Mouse (Mus musculus) midbrain, postnatal 0 days (tissue): ENCODE results near the gene Nfe2l3. TPM values are rescaled to one million over a fixed set of nuclear protein-coding genes. Genes with fewer than 3 reads are reported as not detected.

Experiments used
- ATAC-seq: fragments of 200-750 bp; cut with Nextera tagmentation; 2 replicates; pipeline ENCODE4 v1.8.0; 2017; ENCODE audit warnings: moderate number of reproducible peaks, mild to moderate bottlenecking, moderate TSS enrichment, moderate library complexity; ENCODE audit not compliant: low FRiP score
- DNase-seq: peaks from one replicate; pipeline ENCODE4 v3.0.0-alpha.2; 2015; ENCODE audit warnings: low spot score
- H3K27ac ChIP-seq: fragments of 300-500 bp; sonication (generic); 2 replicates; pipeline ENCODE4 v1.5.1; 2014; ENCODE audit warnings: low read depth, mild to moderate bottlenecking, low read length, mixed read lengths
- H3K27me3 ChIP-seq: fragments of 300-500 bp; sonication (generic); 2 replicates; pipeline ENCODE4 v1.6.1; 2014; ENCODE audit warnings: low read length, control low read depth, mixed read lengths; ENCODE audit not compliant: insufficient read depth
- H3K36me3 ChIP-seq: fragments of 300-500 bp; sonication (generic); 2 replicates; pipeline ENCODE4 v1.6.1; 2014; ENCODE audit warnings: low read length, control low read depth, mixed read lengths; ENCODE audit not compliant: insufficient read depth
- H3K4me1 ChIP-seq: fragments of 300-500 bp; sonication (generic); 2 replicates; pipeline ENCODE4 v1.6.1; 2014; ENCODE audit warnings: mild to moderate bottlenecking, control low read depth, antibody characterized with exemption, low read length, mixed read lengths; ENCODE audit not compliant: insufficient read depth
- H3K4me2 ChIP-seq: fragments of 300-500 bp; sonication (generic); 2 replicates; pipeline ENCODE4 v1.6.1; 2014; ENCODE audit warnings: low read depth, mild to moderate bottlenecking, low read length, mixed read lengths; ENCODE audit not compliant: poor library complexity, severe bottlenecking
- H3K4me3 ChIP-seq: fragments of 300-500 bp; sonication (generic); 2 replicates; pipeline ENCODE4 v1.5.1; 2014; ENCODE audit warnings: low read depth, mild to moderate bottlenecking, low read length, moderate library complexity
- H3K9ac ChIP-seq: fragments of 300-500 bp; sonication (generic); replicated peaks from 2 replicates; pipeline ENCODE4 v1.6.1; 2014; ENCODE audit warnings: mild to moderate bottlenecking, low read length, moderate library complexity, mixed read lengths; ENCODE audit not compliant: poor library complexity, severe bottlenecking
- H3K9me3 ChIP-seq: fragments of 300-500 bp; sonication (generic); 2 replicates; pipeline ENCODE4 v1.6.1; 2016; ENCODE audit warnings: low read length, control low read depth
- CTCF ChIP-seq: IDR thresholded peaks from 2 replicates; pipeline ENCODE4 v1.5.1; 2016; ENCODE audit warnings: antibody characterized with exemption, mild to moderate bottlenecking
- WGBS: fragments of 180-500 bp; shearing (Covaris S2); extraction: QIAGEN DNeasy Blood & Tissue Kit; methylation state at CpG from one replicate; pipeline ENCODE4 v1.1.7; 2014; 5-methylcytosine and 5-hydroxymethylcytosine counted together
- polyA plus RNA-seq: library from polyadenylated mRNA; unstranded; fragments of >200 nt; fragmentation: Nextera tagmentation; extraction: Ambion mirVana; gene quantifications from 2 replicates; pipeline ENCODE4 v1.2.1, GENCODE M21; 2015
- total RNA-seq: library from RNA; depleted of rRNA; stranded (reverse); fragments of >200 nt; gene quantifications from 2 replicates; pipeline ENCODE4 v1.2.3, GENCODE M21; 2014

Gene Nfe2l3
- total and polyA plus RNA-seq, 2 experiments from 2014 or later, result 7.3 to 12.7 TPM

DNA sequence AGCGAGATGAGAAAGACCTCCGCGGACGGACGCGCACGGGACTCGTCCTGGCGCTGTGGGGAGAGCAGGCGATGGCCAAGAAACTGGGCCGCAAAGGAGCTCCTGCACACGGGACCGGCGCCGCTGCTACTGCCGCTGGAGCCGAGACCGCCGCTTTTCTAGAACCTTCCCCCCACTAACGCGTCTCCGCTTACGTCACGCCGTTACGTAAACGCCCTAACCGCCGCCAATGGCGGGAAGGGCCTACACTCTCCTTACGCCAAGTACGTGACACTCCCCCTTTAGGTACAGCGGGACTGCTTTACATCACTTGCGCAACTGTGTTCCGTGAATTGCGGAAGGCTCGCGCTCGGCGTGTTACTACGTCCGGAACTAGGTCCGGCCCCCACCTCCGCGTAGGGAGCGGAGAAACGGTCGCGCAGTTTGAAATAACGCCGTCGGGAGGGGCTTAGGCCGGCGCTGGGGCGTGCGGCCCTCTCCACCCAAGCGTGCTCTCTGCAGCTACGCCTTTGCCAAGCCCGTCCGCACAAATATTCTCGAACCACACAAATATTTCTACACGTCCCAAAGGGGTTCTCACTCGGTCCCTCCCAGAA is 37.3 kb downstream of the Nfe2l3 start, which contains the start of gene Hnrnpa2b1:
TSS of gene Hnrnpa2b1 (minus strand) at position 180 of the 596 bp plus-strand sequence.
- Histone ChIP-seq H3K9ac (peak within 1 kb of the TSS; percentile 99), H3K27me3 (no peaks in the 10 kb centered on the region), H3K9me3 (no peaks in the 10 kb centered on the region), H3K4me1 (0 out of 2 replicates have a peak, but pooled peaks cover 6% of the 10 kb centered on the region), H3K4me2 (peak within 1 kb of the TSS; percentile 50), H3K4me3 (peak within 1 kb of the TSS; percentile 96), H3K27ac (peak within 1 kb of the TSS; percentile 98), H3K36me3 (peaks cover 7% of the 10 kb centered on the region)
- DNase-seq (peak; percentile 100), ATAC-seq (peak; percentile 92)
- TF ChIP-seq CTCF, result no peak
- under 1% methylated on average over 63 of the region's 63 CpGs for WGBS

DNA sequence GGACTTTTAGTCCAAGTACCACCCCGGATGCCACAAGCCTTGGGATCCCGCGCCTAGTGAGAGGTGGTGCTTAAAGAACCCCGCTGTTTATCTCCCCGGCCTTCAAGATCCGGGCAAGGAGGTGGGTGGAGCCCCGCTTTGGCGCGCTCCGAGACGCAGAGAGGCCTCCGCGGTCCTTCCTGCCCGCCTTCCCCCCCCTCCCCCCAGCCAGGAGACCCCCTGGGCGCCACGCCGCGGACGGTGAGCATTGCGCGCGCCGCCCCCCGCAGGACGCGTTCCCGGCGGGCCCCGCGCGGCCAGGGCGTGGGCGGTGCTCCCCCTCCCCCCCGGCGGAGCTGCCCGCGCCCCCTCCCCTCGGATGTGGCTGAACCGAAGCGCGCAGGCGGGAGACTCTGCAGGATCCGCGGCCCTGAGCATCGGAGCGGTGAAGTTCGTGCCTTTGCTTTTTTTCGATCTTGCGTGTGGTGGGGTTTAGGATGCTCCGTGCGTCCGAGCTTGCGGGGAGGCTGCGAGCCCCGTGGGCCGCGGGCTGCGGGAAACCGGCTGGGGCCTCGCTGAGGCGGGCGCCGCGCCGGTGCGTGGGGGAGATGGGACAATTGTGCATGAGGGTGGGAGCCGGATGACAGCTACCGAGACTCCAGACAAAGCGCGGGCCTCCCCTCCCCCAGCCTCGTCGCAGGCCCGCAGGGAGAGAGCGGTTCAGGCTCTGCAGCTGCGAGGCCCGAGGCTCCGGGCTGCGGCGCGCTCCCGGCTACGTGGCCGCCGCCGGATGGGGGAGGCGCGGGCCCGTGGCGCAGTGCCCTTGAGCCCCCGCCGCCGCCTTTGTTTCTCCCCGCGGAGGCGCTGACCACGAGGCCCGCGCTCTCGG is 38.1 kb downstream of the Nfe2l3 start, which contains the start of gene Cbx3:
TSS of gene Cbx3 (plus strand) at position 50 of the 868 bp plus-strand sequence.
- Histone ChIP-seq H3K36me3 (peaks cover 5% of the 10 kb centered on the region), H3K9ac (peak within 1 kb of the TSS; percentile 99), H3K4me1 (0 out of 2 replicates have a peak, but pooled peaks cover 6% of the 10 kb centered on the region), H3K4me3 (peak within 1 kb of the TSS; percentile 96), H3K27me3 (no peaks in the 10 kb centered on the region), H3K4me2 (peak within 1 kb of the TSS; percentile 47), H3K9me3 (no peaks in the 10 kb centered on the region), H3K27ac (peak within 1 kb of the TSS; percentile 98)
- DNase-seq (peak; percentile 95), ATAC-seq (peak; percentile 84)
- TF ChIP-seq CTCF, result no peak
- under 1% methylated on average over 67 of the region's 99 CpGs for WGBS

DNA sequence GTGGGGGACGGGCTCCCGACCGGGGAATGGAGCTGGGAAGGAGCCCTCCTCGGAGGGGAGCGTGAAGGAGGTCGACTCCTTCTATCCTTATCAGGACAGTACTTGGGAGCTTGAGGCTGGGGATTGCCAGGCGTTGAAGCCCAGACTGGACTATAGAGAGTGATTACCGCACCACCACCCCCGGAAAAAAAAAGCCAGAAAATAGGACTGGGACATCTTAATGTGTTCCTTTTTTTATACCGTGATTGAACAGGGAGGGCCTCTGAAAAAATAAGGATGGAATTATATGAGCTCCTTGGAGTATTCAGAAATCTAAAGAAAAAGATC is 38.7 kb downstream of the Nfe2l3 start:
- Histone ChIP-seq H3K4me3 (peak overlapping the region; percentile 96), H3K27ac (peak overlapping the region; percentile 98), H3K27me3 (no peaks in the 10 kb centered on the region), H3K36me3 (no peaks in the 10 kb centered on the region; the same call in 1 of the 2 replicates), H3K9me3 (no peaks in the 10 kb centered on the region), H3K9ac (peak overlapping the region; percentile 94), H3K4me2 (peak overlapping the region; percentile 47), H3K4me1 (0 out of 2 replicates have a peak, but pooled peaks cover 6% of the 10 kb centered on the region)
- no peak for ATAC-seq
- DNase-seq, result no peak
- TF ChIP-seq CTCF, result no peak
- WGBS, result 0% methylated on average over 10 of the region's 10 CpGs

DNA sequence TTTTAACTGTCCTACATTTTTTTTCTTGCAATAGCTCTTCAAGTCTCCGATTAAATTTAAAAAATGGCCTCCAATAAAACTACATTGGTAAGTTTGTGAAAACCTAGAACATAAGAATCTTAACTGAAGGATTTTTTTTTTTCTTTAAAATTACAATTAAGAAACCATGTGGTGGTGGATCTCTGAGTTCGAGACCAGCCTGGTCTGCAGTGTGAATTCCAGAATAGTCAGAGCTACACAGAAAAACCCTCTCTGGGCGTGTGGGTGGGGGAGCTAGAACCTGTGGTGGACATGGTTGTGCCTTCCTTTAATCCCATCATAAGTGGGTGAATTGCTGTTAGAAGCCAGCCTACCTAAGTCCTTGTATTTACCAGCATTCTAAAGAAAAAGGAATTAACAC is 39.3 kb downstream of the Nfe2l3 start:
- DNase-seq, result no peak
- H3K4me3 ChIP-seq, result peak overlapping the region; percentile 96
- H3K27me3 ChIP-seq, result no peaks in the 10 kb centered on the region
- H3K36me3 ChIP-seq, result peaks cover 4% of the 10 kb centered on the region; the same call in 1 of the 2 replicates
- no peak for TF ChIP-seq CTCF
- H3K27ac ChIP-seq, result no peak overlapping the region
- H3K4me2 ChIP-seq, result peak overlapping the region; percentile 47
- H3K9me3 ChIP-seq, result no peaks in the 10 kb centered on the region
- 0 out of 2 replicates have a peak, but pooled peaks cover 6% of the 10 kb centered on the region for H3K4me1 ChIP-seq
- peak overlapping the region; percentile 42 for H3K9ac ChIP-seq
- 9% methylated on average over 3 of the region's 3 CpGs for WGBS
- no peak for ATAC-seq

DNA sequence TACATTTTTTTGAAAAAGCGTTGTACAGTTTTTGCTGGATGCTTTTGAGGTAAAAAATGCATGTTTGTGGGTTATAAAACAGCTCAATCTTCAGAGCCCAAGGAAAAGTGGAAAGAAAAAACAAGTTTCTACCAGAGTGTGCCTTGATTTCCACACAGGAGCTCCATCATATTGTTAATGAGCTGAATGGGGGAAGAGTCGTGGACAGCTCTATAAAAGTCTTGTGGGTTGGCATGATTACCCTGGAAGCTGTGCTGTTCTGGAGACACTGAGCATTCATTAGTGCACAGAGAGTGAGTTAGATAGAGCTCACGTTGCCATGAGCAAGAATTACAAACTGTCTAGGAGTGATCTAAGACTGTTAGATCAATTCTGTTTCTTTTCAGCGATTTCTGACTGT is 39.7 kb downstream of the Nfe2l3 start:
- Histone ChIP-seq H3K36me3 (peaks cover 4% of the 10 kb centered on the region; the same call in 1 of the 2 replicates), H3K4me2 (peak overlapping the region; percentile 47), H3K9ac (no peak overlapping the region; the same call in 1 of the 2 replicates), H3K4me1 (0 out of 2 replicates have a peak, but pooled peaks cover 6% of the 10 kb centered on the region), H3K27ac (no peak overlapping the region), H3K27me3 (no peaks in the 10 kb centered on the region), H3K9me3 (no peaks in the 10 kb centered on the region), H3K4me3 (peak overlapping the region; percentile 96)
- no peak for TF ChIP-seq CTCF
- DNase-seq (no peak), ATAC-seq (no peak)
- WGBS, result 32% methylated on average over 4 of the region's 4 CpGs
